Mouse (Mus musculus) hindbrain, embryonic 11.5 days (tissue): ENCODE data around the gene Mov10. TPM values are rescaled to one million over a fixed set of nuclear protein-coding genes. Genes with fewer than 3 reads are reported as not detected.

Source experiments
- ATAC-seq: fragments of 200-750 bp; cut with Nextera tagmentation; 2 replicates; pipeline ENCODE4 v1.8.0; 2017; ENCODE audit warnings: mild to moderate bottlenecking, moderate TSS enrichment, moderate library complexity; ENCODE audit not compliant: low FRiP score
- DNase-seq: peaks from one replicate; pipeline ENCODE4 v3.0.0-alpha.2; 2015; ENCODE audit warnings: low spot score
- H3K27ac ChIP-seq: fragments of 300-500 bp; sonication (generic); 2 replicates; pipeline ENCODE4 v1.5.1; 2014; ENCODE audit warnings: mild to moderate bottlenecking, low read depth, low read length
- H3K27me3 ChIP-seq: fragments of 300-500 bp; sonication (generic); 2 replicates; pipeline ENCODE4 v1.6.1; 2014; ENCODE audit warnings: mild to moderate bottlenecking, low read length, moderate library complexity, mixed read lengths; ENCODE audit not compliant: control insufficient read depth, insufficient read depth
- H3K36me3 ChIP-seq: fragments of 300-500 bp; sonication (generic); 2 replicates; pipeline ENCODE4 v1.6.1; 2014; ENCODE audit warnings: mild to moderate bottlenecking, low read length, moderate library complexity, mixed read lengths; ENCODE audit not compliant: control insufficient read depth, insufficient read depth
- H3K4me1 ChIP-seq: fragments of 300-500 bp; sonication (generic); replicated peaks from 2 replicates; pipeline ENCODE4 v1.6.1; 2014; ENCODE audit warnings: low read length, mixed read lengths; ENCODE audit not compliant: control insufficient read depth, insufficient read depth
- H3K4me2 ChIP-seq: fragments of 300-500 bp; sonication (generic); replicated peaks from 2 replicates; pipeline ENCODE4 v1.6.1; 2014; ENCODE audit warnings: mild to moderate bottlenecking, low read depth, low read length
- H3K4me3 ChIP-seq: fragments of 300-500 bp; sonication (generic); 2 replicates; pipeline ENCODE4 v1.5.1; 2014; ENCODE audit warnings: low read depth, low read length
- H3K9ac ChIP-seq: fragments of 300-500 bp; sonication (generic); 2 replicates; pipeline ENCODE4 v1.6.1; 2014; ENCODE audit warnings: low read depth, low read length
- H3K9me3 ChIP-seq: fragments of 300-500 bp; sonication (generic); 2 replicates; pipeline ENCODE4 v1.6.1; 2016; ENCODE audit warnings: low read length; ENCODE audit not compliant: control insufficient read depth
- WGBS: fragments of 180-500 bp; shearing (Covaris S2); extraction: QIAGEN DNeasy Blood & Tissue Kit; methylation state at CpG from one replicate; pipeline ENCODE4 v1.1.7; 2014; 5-methylcytosine and 5-hydroxymethylcytosine counted together
- polyA plus RNA-seq: library from polyadenylated mRNA; unstranded; fragments of >200 nt; fragmentation: Nextera tagmentation; extraction: Ambion mirVana; gene quantifications from 2 replicates; pipeline ENCODE4 v1.2.1, GENCODE M21; 2014

The Mov10 gene
- polyA plus RNA-seq, 1 experiment from 2014 or later = 15.1 TPM

DNA sequence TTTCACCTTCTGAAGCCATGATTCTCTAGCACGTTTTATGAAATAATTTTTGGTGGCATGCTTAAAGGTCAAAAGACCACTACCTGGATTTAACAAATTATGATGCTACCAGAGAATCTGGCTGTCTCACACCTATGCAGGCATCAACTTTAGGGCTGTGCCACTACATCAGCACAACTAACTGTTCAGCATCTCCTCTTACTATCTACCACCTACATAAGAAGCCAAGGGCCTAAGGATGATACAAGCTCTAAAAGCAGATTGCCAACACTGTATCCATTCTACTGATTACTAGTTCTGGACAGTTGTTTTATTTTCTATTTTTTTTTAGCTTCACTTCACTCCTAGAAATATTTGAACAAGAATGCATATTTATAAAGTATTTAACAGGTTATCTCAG lies 36.1 kb upstream of the Mov10 start:
- no peaks in the 10 kb centered on the region for H3K36me3 ChIP-seq
- no peak overlapping the region for H3K4me3 ChIP-seq
- no peaks in the 10 kb centered on the region for H3K9me3 ChIP-seq
- no peak overlapping the region for H3K4me2 ChIP-seq
- H3K27me3 ChIP-seq = no peaks in the 10 kb centered on the region
- no peaks in the 10 kb centered on the region for H3K4me1 ChIP-seq
- WGBS = 91% methylated on average over 1 of the region's 1 CpGs
- DNase-seq (no peak), ATAC-seq (no peak)
- no peak overlapping the region for H3K27ac ChIP-seq
- H3K9ac ChIP-seq = no peak overlapping the region

DNA sequence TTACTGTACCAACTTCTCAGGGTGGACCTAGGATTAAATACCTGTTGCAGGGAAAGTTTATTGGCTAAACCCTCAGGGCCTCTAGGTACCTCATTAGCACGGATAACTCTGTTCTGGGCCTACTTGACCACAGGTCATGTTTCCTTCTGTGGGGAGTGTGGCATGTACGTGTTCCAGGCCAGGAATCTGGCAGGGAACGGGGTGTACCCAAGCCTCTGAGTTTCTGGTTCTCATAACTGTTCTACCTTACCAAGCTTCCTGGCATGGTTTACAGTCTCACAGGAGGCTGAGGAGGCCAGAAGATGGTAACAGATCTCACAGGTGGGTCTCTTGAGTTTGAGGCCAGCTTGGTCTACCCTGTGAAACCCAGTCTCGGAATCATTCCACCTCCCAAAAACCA lies 28.2 kb upstream of the Mov10 start:
- Histone ChIP-seq H3K4me1 (no peaks in the 10 kb centered on the region), H3K9me3 (no peaks in the 10 kb centered on the region), H3K27me3 (no peaks in the 10 kb centered on the region), H3K9ac (no peak overlapping the region), H3K4me3 (no peak overlapping the region), H3K4me2 (no peak overlapping the region), H3K27ac (no peak overlapping the region), H3K36me3 (peaks cover 3% of the 10 kb centered on the region)
- WGBS = 98% methylated on average over 4 of the region's 4 CpGs
- ATAC-seq (no peak), DNase-seq (no peak)

DNA sequence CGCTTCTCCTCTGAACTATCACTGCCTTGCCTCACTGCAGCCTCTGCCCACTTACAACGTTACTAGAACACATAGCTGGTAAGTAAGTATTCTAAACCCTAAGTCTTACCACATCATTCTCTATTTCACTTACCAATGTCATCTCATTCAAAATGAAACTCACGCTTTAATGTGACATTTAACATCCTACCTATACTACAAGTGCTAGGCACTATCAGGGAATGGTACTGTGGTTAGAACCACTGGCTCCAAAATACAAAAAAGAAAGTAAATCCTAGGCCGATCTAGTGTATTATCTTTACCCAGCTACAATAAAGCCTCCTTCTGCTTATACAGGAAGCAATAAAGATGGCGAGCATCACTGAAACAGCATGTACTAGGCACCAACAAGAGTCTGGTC lies 22.7 kb upstream of the Mov10 start:
- no peaks in the 10 kb centered on the region for H3K4me1 ChIP-seq
- no peak overlapping the region for H3K9ac ChIP-seq
- H3K9me3 ChIP-seq = no peaks in the 10 kb centered on the region
- 92% methylated on average over 5 of the region's 5 CpGs for WGBS
- ATAC-seq (no peak), DNase-seq (no peak)
- H3K4me2 ChIP-seq = no peak overlapping the region
- no peaks in the 10 kb centered on the region for H3K27me3 ChIP-seq
- no peak overlapping the region for H3K4me3 ChIP-seq
- H3K36me3 ChIP-seq = peaks cover 3% of the 10 kb centered on the region
- H3K27ac ChIP-seq = no peak overlapping the region

DNA sequence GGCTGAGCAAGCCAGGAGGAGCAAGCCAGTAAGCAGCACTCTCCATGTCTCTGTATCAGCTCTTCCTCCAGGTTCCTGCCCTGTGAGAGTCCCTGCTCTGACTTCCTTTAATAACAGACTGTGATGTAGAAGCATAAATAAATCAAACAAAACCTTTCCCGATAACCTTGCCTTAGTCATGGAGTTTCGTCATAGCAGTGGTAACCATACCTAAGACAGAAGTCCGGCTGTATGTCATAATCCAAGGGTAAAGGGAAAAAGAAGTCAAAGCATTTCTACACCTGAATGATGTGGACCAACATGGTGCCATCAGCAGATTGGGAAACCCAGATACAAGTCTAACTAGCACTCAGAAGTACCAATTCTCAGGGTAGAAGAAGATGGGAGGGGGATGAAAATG lies 17.4 kb upstream of the Mov10 start:
- 93% methylated on average over 3 of the region's 3 CpGs for WGBS
- Histone ChIP-seq H3K4me2 (no peak overlapping the region), H3K36me3 (peaks cover 4% of the 10 kb centered on the region), H3K9ac (no peak overlapping the region), H3K4me3 (no peak overlapping the region), H3K4me1 (no peaks in the 10 kb centered on the region), H3K27me3 (no peaks in the 10 kb centered on the region), H3K27ac (no peak overlapping the region), H3K9me3 (no peaks in the 10 kb centered on the region)
- ATAC-seq (no peak), DNase-seq (no peak)

DNA sequence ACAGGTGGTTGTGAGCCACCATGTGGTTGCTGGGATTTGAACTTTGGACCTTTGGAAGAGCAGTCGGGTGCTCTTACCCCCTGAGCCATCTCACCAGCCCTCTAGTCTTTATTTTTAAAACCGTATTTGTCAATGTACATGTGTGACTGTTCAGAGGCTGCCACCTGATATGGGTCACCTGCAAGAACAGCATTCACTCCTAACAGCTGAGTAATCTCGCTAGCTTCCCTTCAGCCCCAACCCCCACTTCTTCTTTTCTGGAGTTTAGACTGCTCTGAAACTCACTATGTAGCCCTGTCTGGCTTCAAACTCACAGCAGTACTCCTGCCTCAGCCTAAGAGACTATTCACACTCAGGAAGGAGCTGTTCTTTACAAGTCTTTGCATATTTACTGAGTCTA lies 4.0 kb upstream of the Mov10 start:
- DNase-seq (no peak), ATAC-seq (no peak)
- H3K4me2 ChIP-seq = no peak overlapping the region
- 82% methylated on average over 3 of the region's 3 CpGs for WGBS
- no peaks in the 10 kb centered on the region for H3K36me3 ChIP-seq
- no peak overlapping the region for H3K27ac ChIP-seq
- H3K27me3 ChIP-seq = no peaks in the 10 kb centered on the region
- no peak overlapping the region for H3K9ac ChIP-seq
- no peaks in the 10 kb centered on the region for H3K4me1 ChIP-seq
- no peak overlapping the region for H3K4me3 ChIP-seq
- no peaks in the 10 kb centered on the region for H3K9me3 ChIP-seq

DNA sequence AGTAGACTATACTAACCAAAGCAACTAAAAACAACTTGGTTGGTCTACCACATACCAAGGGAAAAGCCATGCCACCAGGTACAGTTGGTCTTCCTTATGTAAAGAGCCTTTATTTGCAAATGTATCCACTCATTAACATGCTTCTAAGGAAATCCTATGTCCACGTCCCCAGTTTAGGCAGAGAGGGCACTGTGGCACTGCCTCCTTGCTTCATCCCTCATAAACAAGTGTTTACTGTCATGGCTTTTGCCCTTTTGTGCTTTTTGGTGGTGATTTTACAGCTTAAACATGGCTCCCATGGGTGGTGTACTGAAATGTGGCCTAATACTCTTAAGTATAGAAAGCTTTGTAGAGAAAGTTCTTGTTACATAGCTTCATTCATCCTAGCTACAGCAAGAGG lies 2.1 kb upstream of the Mov10 start:
- no peak overlapping the region for H3K9ac ChIP-seq
- no peak overlapping the region for H3K4me2 ChIP-seq
- H3K36me3 ChIP-seq = no peaks in the 10 kb centered on the region
- no peaks in the 10 kb centered on the region for H3K9me3 ChIP-seq
- no peaks in the 10 kb centered on the region for H3K4me1 ChIP-seq
- H3K4me3 ChIP-seq = no peak overlapping the region
- no peak for ATAC-seq
- no peak for DNase-seq
- no peak overlapping the region for H3K27ac ChIP-seq
- no peaks in the 10 kb centered on the region for H3K27me3 ChIP-seq
- WGBS = 59% methylated on average over 1 of the region's 1 CpGs

DNA sequence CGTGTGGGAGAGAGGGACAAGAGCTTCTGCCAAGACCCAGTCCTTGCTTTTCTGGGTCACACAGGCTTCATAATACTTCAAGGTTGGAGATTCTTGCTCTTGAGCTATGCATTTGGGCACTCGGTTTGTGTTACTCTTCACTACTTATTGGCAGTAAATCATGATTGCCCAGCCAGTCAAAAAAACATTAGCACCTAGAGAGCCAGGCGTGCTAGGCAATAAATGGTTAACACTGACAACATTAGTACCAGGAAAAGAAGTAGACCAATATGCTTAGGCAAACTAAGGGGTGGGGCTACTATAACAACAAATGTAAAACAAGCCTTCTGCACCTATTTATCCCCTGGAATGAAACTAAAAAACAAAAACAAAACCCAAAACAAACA lies 379 bp upstream of the Mov10 start:
- Histone ChIP-seq H3K4me1 (no peaks in the 10 kb centered on the region), H3K36me3 (no peaks in the 10 kb centered on the region), H3K4me3 (peak overlapping the region; percentile 64; the same call in 1 of the 2 replicates), H3K27me3 (no peaks in the 10 kb centered on the region), H3K4me2 (peak overlapping the region; percentile 96), H3K9ac (peak overlapping the region; percentile 79; the same call in 1 of the 2 replicates), H3K27ac (no peak overlapping the region), H3K9me3 (no peaks in the 10 kb centered on the region)
- ATAC-seq (no peak; the same call in 1 of the 2 replicates), DNase-seq (no peak)
- 15% methylated on average over 3 of the region's 3 CpGs for WGBS

DNA sequence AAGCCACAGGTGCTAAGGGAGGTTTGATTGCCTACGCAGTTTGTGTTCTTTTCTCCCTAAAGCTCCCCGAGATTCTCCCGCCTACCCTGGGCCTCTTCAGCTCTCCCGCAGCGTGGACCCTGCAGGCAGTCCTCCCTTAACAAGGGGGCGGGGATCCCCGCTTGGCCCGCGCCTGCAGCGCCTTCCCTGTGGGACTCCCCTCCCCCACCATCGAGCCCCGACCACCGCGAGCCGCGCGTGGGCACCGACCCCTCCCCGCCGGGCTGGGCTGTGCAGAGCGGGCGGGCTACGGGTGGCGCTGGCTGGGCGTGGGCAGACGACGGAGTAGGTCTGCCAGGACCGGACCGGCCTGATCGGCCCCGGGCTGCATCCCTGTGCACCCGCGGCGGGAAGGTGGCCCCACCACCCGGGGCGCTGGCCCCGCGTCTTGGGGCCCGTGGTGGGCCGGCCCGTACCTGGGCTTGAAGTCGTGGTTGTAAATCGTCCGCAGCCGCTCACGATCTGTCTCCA lies 827 bp downstream of the Mov10 start:
- Histone ChIP-seq H3K9ac (peak overlapping the region; percentile 79), H3K4me2 (peak overlapping the region; percentile 96), H3K36me3 (no peaks in the 10 kb centered on the region), H3K27ac (no peak overlapping the region; the same call in 1 of the 2 replicates), H3K4me3 (peak overlapping the region; percentile 64), H3K9me3 (no peaks in the 10 kb centered on the region), H3K27me3 (no peaks in the 10 kb centered on the region), H3K4me1 (no peaks in the 10 kb centered on the region)
- WGBS = 0% methylated on average over 44 of the region's 46 CpGs
- peak; percentile 65 for ATAC-seq
- DNase-seq = peak; percentile 67

DNA sequence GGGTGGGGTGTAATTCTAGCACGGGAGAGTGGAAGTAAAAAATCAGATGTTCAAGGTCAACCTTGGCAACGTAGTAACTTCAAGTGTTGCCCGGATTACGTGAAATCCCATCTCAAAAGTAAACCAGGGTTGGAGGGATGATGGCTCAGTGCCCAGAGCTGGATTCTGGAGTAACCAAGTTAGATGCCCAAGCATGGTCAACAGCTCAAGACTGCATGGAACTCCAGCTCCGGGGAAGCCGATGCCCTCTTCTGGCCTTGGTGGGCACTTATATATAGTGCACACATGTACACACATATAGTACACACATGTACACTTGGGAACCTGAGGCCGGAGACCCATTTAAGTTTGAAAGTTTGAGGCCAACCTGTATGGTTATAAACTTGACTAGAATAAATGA lies 2.2 kb downstream of the Mov10 start:
- H3K27ac ChIP-seq = no peak overlapping the region
- H3K27me3 ChIP-seq = no peaks in the 10 kb centered on the region
- H3K9me3 ChIP-seq = no peaks in the 10 kb centered on the region
- 94% methylated on average over 7 of the region's 7 CpGs for WGBS
- H3K4me2 ChIP-seq = no peak overlapping the region
- no peak for ATAC-seq
- H3K9ac ChIP-seq = no peak overlapping the region
- no peaks in the 10 kb centered on the region for H3K4me1 ChIP-seq
- H3K4me3 ChIP-seq = no peak overlapping the region
- no peaks in the 10 kb centered on the region for H3K36me3 ChIP-seq
- no peak for DNase-seq
